Mouse (Mus musculus): ENCODE measurements around the gene Zfp189. TPM values are rescaled to one million over a fixed set of nuclear protein-coding genes. Genes with fewer than 3 reads are reported as not detected.
"Not testable (repeated sequence)": the region's sequence is repeated elsewhere in the genome, so short reads cannot be mapped to it uniquely, and the experiment has no call there.

Zfp189 gene
- 0.75 to 5.6 TPM (median 3.2 TPM) in 3 replicates for total RNA-seq (2017)

GRCm38 (mm10) chr4:49520572-49521340, at the start of gene Zfp189, which contains the start of gene Mrpl50:
TSS of gene Zfp189 (plus strand) at chr4:49521176.
TSS of gene Mrpl50 (minus strand) at chr4:49521093.
- ATAC-seq (replicated peaks; ENCODE audit: insufficient number of reproducible peaks, low FRiP score, low TSS enrichment, poor library complexity, severe bottlenecking), result peak; percentile 99

DNA sequence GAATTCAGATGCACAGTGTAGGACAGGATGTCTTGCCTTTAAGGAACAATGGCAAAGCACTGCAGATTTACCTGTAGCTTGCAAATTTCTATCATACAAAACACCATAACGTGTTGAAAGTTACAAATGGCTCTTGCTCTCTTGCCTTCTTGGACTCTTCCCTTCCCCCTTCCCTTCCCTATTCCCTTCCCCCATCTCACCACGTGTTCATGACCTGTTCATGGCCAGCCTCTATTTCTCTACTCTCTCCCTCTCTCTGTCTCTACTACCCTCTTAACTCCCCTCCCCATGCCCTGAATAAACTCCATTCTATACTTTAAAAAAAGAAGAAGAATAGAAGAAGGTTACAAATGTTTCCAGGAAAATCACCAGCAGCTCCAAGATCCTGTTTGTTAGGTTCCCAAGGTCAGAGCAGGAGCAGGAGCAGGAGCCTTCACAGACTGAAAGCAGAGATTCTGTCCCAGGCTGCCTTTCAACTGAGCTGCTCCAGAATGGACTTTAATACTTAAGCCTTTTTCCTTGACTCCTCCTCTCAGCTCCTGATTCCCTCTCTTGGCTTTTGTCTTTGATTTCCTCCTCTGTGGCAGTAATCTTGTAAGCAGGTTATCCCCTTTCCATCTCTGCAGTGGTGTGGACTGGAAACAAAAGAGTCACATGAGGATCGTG, 47.4 kb upstream of the Zfp189 start, which contains the start of gene Acnat1:
Acnat1 (minus strand) TSS at position 478 of the 666 bp plus-strand sequence.
- no peak for ATAC-seq (replicated peaks; ENCODE audit: insufficient number of reproducible peaks, low FRiP score, low TSS enrichment, poor library complexity, severe bottlenecking)

DNA sequence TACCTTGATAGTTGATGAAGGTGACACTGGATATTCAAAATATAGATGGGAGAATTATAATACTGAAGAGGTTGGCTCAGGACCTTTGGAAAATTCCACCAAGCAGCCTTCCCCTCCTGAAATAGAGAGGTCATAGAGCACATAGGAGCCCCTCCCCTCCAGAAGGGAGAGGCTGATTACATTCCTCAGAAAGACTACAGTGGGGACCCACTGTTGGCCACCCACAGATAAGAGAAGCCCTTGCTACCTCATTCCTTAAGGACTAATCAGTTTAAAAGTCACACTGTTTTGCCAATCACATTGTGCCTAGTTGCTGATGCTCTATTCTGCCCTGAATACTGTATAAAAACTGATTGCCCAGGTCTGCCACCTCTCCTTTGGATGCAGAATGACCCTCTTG, 46.4 kb upstream of the Zfp189 start:
- no peak for ATAC-seq (replicated peaks; ENCODE audit: insufficient number of reproducible peaks, low FRiP score, low TSS enrichment, poor library complexity, severe bottlenecking)

DNA sequence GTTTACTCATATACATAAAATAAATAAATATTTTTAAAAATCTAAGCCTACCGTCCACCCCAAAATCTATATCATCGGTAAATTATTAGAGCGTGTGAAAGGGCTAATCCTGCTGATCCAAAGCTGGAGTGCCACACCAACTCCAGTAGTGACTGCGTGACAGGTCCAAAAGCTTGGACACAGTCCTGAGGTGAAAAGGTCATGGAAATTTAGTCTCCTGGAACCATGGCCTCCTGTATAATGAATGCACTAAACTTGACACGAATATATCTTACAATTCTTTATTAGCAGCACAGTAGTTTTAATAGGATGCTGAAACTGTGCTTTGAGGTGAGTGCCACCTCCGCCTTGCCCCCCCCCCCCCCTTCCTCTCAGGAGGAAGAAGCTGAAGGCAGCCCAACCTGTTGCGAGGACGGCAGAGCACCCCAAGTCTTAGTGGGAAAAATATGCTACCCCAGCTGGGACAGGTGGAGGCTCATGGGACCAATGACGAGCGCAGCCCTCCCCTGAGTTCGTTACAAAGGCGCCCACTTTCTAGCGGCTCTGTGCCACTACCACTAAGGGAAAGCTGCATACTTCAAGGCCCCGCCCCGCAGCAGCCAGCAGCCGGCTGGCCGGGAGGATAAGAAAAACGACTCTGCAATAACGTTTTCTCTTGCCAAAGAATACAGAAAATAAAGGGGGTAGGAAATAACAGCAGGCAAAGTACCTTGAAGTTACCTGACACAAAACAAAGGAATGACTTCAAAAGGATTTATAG, 42.7 kb upstream of the Zfp189 start:
- no peak for ATAC-seq (replicated peaks; ENCODE audit: insufficient number of reproducible peaks, low FRiP score, low TSS enrichment, poor library complexity, severe bottlenecking)

DNA sequence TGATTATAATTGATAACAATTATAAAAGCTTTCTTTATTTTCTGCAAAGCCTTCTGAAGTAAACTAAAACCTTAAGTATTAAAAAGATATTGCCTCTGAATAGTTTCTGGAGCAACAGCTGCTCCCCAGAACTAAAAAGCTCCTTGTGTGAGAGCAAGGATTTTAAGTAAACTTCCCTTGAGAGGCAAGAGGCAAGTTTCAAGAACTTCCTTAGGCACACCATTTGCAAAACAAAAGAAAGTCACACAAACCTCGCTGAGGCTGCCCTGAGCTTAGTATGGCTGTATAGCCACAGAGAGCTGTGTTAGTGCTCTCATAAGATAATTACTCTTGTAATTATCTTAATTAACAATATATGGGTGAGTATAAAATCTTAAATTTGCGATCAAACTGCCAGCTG, 41.9 kb upstream of the Zfp189 start:
- not testable (repeated sequence) for ATAC-seq (replicated peaks; ENCODE audit: insufficient number of reproducible peaks, low FRiP score, low TSS enrichment, poor library complexity, severe bottlenecking)

- no peak for ATAC-seq (replicated peaks; ENCODE audit: insufficient number of reproducible peaks, low FRiP score, low TSS enrichment, poor library complexity, severe bottlenecking)
These were observed 40.7 kb upstream of the Zfp189 start for GRCm38 (mm10) chr4:49480104-49480760.

DNA sequence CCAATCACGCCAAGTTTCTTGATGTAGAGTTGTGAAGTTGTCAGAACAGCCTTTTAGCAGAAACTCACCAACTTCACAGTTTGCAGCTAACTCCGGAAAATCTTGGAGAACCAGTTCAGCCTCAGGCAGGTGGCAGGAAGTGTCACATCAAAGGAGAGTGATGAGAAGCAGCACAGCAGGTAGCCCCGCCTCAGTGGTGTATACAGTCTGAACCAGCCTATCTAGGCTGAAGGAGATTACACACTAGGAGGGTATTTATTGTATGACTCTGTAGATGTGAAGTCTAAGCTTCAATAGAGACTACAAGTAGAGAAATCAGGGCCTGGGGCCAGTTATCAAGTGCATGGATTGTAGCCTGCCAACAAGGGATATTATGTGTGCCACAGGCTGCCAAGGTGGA, 40.1 kb upstream of the Zfp189 start:
- no peak for ATAC-seq (replicated peaks; ENCODE audit: insufficient number of reproducible peaks, low FRiP score, low TSS enrichment, poor library complexity, severe bottlenecking)

DNA sequence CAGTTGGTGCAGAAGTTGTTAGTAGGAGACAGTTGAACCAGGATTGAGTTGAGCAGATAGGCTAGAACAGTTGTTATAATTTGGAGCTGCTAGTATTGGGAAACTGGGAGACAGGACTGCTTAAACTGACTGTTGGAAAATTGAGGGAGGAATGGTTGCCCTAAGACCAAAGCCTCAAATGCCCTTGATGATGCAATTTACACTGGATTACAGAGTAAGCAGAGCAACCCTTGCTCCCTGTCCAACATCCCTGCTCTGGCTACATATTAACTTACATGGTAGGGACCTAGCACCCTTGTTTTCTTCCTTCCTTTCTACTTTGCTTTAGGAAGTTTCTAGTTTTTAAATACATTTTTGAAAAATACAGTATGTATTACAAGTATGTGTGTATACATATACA, 35.5 kb upstream of the Zfp189 start:
- no peak for ATAC-seq (replicated peaks; ENCODE audit: insufficient number of reproducible peaks, low FRiP score, low TSS enrichment, poor library complexity, severe bottlenecking)

- not testable (repeated sequence) for ATAC-seq (replicated peaks; ENCODE audit: insufficient number of reproducible peaks, low FRiP score, low TSS enrichment, poor library complexity, severe bottlenecking)
These were observed 34.9 kb upstream of the Zfp189 start for GRCm38 (mm10) chr4:49485934-49486650.

DNA sequence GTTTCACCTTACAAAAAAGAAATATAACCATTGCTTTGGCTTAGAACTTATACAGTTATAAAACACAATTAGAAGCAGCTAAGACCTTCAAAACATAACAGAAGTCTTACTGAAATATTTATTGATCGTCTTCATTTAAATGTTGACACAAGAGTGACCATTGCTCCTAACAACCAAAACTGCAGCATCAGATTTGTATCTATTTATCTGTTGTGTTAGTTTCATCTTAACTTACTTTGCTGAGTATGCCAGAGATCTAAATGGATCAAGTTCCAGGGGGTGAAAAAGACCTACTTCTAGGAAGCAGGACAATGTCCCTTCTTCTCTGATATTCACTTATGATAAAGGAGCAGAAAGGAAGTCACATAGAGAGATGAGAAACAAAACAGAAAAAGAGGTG, 17.4 kb upstream of the Zfp189 start:
- ATAC-seq (replicated peaks; ENCODE audit: insufficient number of reproducible peaks, low FRiP score, low TSS enrichment, poor library complexity, severe bottlenecking), result no peak

GRCm38 (mm10) chr4:49506386-49506785, 14.6 kb upstream of the Zfp189 start, which contains the start of gene Baat:
TSS of gene Baat (minus strand) at chr4:49506557.
- ATAC-seq (replicated peaks; ENCODE audit: insufficient number of reproducible peaks, low FRiP score, low TSS enrichment, poor library complexity, severe bottlenecking), result no peak

DNA sequence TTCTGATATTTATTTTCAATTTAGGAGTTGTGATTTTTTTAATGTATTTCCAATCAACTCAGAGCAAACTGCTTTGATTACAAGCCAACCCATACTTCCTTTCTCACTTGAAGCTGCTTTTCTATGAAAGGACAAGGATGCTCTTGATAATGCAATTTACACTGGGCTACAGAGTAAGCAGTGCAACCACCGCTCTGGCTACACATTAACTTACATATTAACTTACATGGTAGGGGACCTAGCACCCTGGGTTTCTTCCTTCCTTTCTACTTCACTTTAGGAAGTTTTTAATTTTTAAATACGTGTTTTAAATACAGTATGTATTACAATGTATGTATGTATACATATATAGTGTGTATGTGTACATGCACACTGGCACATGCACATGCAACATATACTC, 11.8 kb upstream of the Zfp189 start:
- no peak for ATAC-seq (replicated peaks; ENCODE audit: insufficient number of reproducible peaks, low FRiP score, low TSS enrichment, poor library complexity, severe bottlenecking)

- not testable (repeated sequence) for ATAC-seq (replicated peaks; ENCODE audit: insufficient number of reproducible peaks, low FRiP score, low TSS enrichment, poor library complexity, severe bottlenecking)
These were observed 10.6 kb upstream of the Zfp189 start for GRCm38 (mm10) chr4:49510236-49510835.

GRCm38 (mm10) chr4:49512636-49513035, 8.3 kb upstream of the Zfp189 start:
- no peak for ATAC-seq (replicated peaks; ENCODE audit: insufficient number of reproducible peaks, low FRiP score, low TSS enrichment, poor library complexity, severe bottlenecking)

DNA sequence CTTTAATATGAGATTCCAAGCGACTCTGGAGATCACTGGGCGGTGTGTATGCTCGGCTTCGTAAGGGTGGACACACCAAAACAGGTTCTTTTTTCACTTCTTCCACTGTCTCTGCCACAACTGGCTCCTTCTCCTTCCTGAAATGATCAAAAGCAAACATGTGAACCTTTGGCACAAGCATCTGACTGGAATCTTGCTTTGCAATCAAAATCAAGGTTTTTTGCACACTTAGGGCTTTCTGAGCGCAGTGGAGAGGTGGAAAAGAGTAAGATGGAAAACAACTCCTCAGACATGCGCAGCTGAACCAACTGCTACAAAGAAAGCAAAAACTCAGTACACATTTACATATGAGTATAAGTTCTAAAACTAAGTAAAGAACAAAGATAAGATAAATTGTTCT, 6.5 kb upstream of the Zfp189 start:
- no peak for ATAC-seq (replicated peaks; ENCODE audit: insufficient number of reproducible peaks, low FRiP score, low TSS enrichment, poor library complexity, severe bottlenecking)

- no peak for ATAC-seq (replicated peaks; ENCODE audit: insufficient number of reproducible peaks, low FRiP score, low TSS enrichment, poor library complexity, severe bottlenecking)
These were observed 1.5 kb upstream of the Zfp189 start for GRCm38 (mm10) chr4:49519476-49519875.

- ATAC-seq (replicated peaks; ENCODE audit: insufficient number of reproducible peaks, low FRiP score, low TSS enrichment, poor library complexity, severe bottlenecking), result no peak; the same call in 1 of the 2 replicates
These were observed 370 bp downstream of the Zfp189 start for GRCm38 (mm10) chr4:49521346-49521745.

GRCm38 (mm10) chr4:49522576-49522975, 1.6 kb downstream of the Zfp189 start:
- no peak for ATAC-seq (replicated peaks; ENCODE audit: insufficient number of reproducible peaks, low FRiP score, low TSS enrichment, poor library complexity, severe bottlenecking)

Data from monocyte, adult 5-6 weeks (primary cell).